Mouse (Mus musculus): ENCODE results near the gene Stk11ip.

DNA sequence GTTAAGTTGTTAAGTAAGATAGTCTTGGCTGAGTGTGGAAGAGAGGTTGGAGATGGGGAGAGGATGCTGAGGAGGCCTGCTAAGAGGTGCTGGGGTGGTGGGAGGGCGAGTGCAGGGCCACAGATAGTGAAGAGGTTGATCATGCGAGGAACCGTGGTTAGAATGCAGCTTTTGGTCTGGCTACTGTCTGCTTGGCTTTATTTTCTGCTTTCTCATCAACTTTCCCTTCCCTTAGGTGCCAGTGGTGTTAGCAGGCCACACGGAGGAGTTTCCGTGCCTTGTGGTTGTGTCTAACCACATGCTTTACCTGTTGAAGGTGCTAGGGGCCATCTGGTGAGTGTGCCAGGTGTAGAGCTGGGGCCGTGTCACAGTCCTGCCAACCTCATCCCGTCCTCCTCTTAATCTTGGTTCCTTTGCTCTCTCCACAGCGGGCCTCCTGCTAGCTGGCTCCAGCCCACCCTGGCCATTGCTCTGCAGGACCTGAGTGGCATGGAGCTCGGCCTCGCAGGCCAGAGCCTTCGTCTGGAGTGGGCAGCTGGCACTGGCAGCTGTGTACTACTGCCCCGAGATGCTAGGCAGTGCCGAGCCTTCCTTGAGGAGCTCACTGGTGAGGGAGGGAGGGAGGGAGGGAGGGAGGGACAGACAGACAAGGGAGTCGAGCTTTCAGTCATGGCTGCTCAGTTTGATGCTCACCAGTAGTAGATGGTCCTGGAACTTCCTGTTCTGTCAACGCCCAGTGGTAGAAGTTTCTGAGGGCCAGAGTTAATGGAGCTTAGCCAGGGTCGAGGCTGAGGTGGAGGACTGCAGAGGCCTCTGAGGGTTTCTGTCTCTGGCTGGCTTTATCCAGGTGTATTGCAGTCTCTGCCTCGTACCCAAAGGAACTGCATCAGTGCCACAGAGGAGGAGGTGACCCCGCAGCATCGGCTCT, 12.3 kb downstream of the Stk11ip start:
- TF ChIP-seq CTCF (IDR thresholded peaks at IDR 0.05; ENCODE audit: borderline replicate concordance, insufficient read depth, low read depth, low read length) (no peak), POLR2A (IDR thresholded peaks at IDR 0.05; ENCODE audit: borderline replicate concordance, insufficient read depth, low read length) (no peak)
